Mouse (Mus musculus) adrenal gland (tissue): ENCODE results near the gene Wdr62.

Source experiments
- intact Hi-C: fragments of 180-260 bp; cut with DNase I; formaldehyde crosslinking; loops from one replicate; pipeline ENCODE4 v1.15.1; 2025
- long read RNA-seq, 2 experiments: library from polyadenylated mRNA; unstranded; transcript quantifications; one replicate each; pipeline ENCODE4 v2.0.0; 2020; ENCODE audit warnings: borderline replicate concordance in 1 of 2; ENCODE audit not compliant: insufficient replicate concordance in 1 of 2

Wdr62 gene
- long read RNA-seq, experiment 1 = 0 reads
- long read RNA-seq, experiment 2 = 0 reads

DNA sequence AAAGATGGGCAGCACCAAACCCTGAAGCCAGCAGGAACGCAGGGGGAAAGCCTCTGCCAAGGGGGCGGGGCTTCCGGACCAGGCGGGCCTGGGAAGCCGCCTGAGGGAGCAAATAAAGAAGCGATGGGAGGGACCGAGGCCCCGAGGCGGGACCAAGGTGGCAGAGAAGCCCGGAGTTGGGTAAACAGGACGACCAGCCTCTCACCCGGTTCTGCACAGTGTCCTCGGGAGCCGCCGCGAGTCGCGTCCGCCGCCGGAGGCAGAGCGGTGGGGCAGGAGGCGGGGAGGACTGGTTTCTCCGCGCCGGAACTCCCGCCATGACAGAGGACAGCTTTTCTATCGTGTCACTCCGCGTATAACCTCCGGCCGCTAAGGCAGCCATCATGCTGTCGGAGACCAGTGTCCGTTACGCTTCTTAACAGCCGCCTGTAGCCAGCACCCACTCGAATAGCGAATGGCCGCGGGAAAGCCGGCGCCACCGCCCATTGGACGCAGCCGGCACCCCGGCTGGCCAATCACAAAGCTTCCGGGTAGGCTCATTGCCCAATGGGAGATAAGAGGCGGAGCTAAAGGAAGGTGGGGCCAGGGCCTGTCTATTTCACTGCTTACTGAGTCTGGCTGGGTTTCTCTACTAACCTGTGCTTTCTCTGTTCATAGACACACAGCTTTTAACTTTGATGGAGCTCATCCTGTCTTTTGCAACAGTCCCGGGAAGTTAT, at the start of gene Wdr62, which contains the start of gene Thap8:
Gene Wdr62, minus strand, starts transcription at position 469 of the 719 bp plus-strand sequence.
Gene Thap8, plus strand, starts transcription at position 144 of the 719 bp plus-strand sequence.
- intact Hi-C loops = no loop called here

DNA sequence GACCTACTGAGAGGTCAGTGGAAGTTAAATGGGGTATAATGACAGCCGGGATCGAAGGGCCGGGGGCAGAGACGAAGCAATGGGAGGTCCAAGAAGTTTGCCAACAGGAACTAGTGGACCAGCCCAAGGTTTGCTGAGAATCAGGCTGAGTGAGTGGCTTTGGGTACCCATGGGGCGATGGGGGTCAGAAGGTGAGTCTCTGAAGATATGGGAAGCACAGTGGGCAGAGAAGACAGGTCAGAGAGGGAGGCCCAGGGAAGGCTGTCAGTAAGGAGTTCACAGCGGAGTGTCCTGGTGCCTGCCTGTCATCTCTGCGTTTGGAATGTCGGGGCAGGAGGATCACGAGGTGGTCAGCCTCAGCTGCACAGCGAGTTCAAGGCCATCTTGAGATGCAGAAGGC, 48.2 kb upstream of the Wdr62 start:
- intact Hi-C loops = no loop called here

DNA sequence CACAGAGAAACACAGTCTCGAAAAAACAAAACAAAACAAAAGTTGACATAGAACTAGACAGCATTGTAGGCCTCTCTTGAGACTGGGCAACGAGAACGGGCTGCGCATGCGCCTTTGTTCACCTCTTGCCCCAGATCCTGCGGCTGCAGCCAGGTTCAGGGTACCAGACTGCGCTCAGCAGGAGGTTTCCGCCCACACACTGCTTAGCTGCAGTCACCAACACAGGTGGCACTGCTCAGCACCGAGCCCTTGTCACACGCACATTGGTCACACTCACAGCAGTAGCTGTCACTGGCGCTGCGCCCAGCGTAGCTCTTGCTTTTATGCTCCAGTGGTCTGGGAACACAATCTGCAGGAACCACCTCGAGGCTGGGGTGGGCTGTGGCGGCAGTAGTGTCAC, 46.9 kb upstream of the Wdr62 start:
- intact Hi-C loops = no loop called here

DNA sequence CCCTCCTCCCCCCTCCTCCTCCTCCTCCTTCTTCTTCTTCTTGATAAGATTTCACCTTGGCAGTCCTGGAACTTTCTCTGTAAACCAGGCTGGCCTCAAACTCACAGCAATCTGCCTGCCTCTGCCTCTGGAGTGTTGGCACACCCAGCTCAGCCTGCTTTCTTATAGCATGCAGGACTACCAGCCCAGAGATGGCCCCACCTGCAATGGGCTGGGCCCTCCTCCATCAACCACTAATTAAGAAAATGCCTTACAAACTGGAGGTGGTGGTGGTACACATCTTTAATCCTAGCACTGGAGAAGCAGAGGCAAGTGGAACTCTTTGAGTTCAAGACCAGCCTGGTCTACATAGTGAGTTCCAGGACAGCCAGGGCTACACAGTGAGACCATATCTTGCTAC, 46.2 kb upstream of the Wdr62 start:
- intact Hi-C loops = no loop called here

DNA sequence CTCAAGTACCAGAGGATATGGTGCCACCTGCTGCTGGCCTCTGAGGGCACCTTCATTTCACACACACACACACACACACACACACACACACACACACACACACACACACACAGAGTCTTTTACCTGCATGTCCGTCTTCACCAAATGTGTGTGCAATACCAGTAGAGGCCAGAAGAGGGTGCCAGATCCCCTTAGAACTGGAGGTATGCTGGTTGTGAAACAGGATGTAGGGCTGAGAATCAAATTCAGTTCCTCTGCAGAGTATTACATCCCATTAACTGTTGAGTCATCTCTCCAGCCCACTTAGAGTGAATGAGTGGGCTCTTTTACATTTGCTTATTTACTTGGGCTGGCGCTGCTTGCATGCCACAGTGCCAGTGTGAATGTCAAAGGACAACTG, 45.1 kb upstream of the Wdr62 start:
- intact Hi-C loops = no loop called here

DNA sequence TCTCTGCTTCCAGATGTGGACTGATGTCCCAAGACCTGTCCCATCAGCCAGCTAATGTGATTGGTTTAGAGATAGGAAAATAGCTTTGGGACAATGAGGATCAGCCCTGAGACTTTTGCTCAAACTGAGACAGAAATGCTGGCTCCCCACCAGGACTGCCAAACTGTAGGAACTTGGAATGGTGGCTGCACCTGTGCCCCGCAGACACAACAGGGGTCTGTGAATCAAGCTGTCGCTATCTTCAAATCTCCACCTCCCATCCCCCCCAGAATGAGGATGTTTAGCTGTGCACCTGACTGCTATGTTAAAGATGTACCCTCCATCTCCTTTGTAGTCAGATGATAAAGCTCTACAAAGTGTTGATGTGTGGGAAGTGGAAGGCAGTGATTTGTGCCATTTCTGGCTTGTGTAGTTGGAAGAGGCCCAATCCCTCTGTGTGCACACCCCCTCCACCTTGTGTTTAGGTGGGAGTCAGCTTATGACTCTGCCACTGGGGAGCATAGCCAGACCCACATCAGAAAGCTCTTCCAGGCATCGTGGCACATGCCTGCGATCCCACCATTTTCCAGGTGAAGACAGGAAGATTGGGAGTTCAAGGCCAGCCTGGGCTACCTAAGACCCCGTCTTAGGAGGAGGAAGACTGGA, 44.2 kb upstream of the Wdr62 start:
- intact Hi-C loops = no loop called here

DNA sequence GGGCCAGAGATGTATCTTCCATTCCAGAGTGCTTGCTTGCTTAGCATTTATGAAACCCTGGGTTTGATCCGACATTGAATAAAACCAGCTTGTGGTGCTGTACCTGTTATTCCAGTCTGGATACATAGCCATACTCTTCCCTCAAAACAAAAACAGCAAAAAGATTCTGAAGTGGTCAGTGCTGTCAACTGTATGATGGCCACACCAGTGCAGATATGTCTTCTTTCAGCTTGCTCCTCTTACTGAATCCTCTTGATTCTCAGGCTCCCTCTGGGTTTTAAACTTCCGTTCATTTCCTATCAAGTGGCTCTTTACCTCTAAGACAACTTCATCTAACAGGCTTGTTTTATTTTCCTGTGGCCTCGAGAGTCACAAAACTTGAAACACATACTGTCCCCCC, 43.6 kb upstream of the Wdr62 start, which contains the start of gene Sdhaf1:
Gene Sdhaf1, minus strand, starts transcription at position 101 of the 400 bp plus-strand sequence.
- intact Hi-C loops = no loop called here

DNA sequence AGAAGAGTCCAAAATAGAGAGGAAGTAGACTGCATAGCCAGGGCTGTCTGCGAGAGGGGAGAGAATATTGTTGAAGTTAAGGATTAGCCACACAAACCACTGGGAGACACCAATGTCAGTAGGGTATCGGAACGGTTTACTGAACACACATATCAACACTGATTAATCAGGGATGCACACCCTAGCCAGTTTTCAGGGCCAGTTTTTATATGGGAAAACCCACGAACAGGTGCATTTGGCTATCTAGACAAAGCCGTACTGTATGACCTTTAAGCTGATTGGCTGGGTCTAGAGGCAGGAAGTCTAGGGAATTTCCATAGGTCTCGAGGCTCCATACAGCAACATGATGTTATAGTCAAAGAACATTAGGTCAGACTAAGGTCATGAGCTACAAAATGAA, 42.6 kb upstream of the Wdr62 start:
- intact Hi-C loops = no loop called here

DNA sequence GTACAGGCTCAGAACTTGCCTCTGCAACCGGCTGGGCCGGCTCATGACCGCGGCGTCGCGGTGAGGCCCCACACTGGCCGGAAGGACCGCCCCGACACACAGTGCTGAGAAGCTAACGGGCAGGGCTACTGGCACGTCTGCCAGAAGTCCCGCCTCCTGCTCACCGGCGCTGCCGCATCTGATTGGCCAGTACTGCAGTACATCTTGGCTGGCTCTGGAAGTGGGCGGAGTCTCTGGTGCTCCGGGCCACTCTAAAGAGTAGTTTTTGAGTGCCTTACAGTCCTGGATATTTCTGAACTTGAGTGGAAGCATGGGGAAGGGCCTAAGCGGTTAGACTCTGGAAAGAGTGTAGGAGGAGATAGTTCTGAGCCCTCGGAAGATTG, 42.1 kb upstream of the Wdr62 start:
- intact Hi-C loops = no loop called here

DNA sequence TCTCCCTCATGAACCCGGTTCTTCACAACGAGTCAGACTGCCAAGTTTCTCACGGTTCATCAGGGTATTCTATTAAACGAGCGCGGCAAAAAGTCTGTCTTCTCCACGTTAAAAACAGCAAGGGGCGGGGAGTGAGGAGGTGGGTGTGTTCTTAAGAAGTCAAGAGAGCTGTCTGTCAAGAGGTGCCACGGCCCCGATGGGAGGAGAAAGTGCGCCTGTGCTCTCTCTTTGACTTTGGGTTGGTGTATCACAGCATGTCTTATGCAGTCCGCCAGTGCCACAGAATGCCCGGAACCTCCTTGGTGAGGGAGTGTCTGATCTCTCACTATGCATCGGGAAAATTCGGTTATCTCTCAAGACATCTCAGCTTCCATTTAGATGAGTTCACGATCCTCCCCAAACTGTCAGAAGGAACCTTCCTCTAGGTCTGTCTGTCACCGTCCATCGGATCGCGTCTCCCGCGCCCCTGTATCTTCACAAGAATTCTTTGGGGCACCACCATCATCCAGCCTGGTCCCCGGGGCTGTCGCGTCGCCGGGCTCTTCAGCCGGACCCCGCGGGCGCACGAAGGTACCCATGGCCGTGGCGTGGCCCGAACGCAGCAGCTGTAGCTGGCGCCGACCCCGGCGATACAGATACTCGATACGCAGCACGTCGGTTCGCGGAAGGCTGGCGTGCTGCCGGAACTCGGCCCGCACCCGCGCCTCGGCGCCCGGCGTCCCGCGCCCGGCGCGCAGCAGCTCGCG, 41.5 kb upstream of the Wdr62 start, which contains the start of gene E130208F15Rik:
Gene E130208F15Rik, plus strand, starts transcription at position 202 of the 746 bp plus-strand sequence.
- intact Hi-C loops = no loop called here

DNA sequence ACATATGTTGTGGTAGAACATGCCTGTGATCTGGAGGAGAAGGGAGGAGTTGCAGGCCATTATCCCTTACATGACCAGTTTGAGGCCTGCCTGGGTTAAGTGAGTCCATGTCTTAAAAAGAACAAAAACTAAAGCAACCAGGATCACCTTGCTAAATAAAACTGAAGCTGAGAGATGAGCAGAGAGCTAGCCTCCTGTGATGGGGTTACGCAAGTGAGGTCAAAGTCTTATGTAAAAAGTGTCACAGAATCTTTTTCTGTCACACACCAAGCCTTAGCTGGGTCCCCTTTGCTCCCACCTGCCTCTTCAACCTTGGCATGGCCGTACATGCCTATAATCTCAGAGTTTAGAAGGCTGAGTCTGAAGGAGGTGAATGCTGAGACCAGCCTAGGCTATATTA, 40.7 kb upstream of the Wdr62 start:
- intact Hi-C loops = no loop called here

DNA sequence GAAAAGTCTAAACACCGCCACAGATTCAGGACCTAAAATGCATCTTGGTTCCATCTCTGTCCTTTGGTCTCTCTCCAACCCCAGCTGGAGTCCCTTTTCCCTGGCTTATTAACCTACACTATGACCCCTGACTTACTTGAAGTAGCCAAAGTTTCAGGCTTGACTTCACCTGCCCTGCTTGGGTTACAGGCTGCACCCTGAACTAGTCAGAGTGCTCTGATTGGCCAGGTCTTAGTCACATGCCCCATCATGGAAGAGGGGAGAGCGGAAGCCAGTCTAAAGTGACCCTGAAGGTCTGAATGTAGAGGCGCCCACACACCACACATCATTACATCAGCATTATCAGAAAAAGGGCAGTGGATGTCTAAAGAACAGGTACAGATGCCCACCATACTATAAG, 37.9 kb upstream of the Wdr62 start:
- intact Hi-C loops = no loop called here

DNA sequence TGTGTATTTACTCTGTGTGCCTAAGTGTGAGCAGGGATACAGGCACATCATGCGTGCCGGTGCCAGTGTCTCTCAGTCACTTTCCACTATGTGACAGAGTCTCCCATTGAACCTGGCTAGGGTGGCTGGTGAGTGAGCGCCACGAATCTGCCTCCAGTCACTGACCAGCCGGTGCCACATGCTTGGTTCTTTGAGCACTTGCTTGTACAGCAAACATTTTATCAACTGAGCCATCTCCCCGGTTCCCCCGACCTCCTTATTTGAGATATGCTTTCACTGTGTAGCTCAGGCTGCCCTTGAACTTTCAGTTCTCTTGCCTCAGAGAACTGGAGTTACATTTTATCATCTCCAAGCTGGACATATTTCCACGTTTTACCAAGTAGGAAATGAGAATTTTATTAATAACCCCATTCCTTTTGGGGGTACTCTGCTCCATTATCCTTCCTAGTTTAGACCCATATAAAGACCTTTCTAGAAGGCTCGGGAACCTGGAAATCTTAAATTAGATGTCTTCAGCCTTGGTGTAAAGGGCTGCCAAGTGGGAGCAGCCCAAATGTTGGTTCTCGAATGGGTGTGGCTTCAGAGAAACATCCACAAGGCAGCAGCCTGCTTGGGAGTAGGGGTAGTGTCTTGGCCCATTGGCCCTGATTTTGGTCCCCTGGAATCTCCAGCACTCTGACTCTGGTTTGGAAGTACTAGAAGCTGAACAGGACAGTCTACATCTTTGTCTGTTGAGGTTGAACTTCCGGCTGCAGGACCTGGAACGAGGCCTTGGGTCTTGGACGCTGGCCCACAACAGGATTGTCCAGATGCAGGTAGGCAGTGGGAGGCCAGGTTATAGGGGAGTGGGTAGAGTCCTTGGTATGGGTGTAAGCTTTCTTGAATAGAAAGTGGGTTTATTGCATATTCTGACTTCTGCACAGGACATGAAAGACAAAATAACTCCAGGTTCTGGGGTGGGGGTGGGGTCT, 35.6 kb upstream of the Wdr62 start:
- intact Hi-C loops = no loop called here

DNA sequence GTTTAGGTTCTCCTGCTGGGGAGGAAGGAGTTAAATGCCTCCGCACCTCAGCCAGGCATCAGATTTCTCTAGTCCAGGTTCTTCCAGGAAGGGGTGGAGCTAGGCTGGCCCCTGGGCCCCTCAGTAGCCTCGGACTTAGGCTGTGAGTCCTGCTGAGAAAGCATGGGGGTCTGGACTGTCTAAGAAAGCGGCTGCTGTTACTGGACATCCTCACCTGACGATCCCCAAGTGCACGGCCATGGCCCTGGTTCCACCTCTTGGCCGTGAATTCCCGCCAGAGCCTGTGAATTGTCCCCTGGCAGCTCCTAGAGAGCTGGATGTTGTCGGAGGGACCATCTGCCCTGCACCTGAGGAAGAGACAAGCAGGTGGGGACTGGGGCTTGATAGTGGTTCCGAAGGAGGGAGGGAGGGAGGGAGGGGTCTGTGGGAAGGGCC, 34.5 kb upstream of the Wdr62 start, which contains the start of gene Syne4:
Gene Syne4, plus strand, starts transcription at position 87 of the 435 bp plus-strand sequence.
- intact Hi-C loops = no loop called here

DNA sequence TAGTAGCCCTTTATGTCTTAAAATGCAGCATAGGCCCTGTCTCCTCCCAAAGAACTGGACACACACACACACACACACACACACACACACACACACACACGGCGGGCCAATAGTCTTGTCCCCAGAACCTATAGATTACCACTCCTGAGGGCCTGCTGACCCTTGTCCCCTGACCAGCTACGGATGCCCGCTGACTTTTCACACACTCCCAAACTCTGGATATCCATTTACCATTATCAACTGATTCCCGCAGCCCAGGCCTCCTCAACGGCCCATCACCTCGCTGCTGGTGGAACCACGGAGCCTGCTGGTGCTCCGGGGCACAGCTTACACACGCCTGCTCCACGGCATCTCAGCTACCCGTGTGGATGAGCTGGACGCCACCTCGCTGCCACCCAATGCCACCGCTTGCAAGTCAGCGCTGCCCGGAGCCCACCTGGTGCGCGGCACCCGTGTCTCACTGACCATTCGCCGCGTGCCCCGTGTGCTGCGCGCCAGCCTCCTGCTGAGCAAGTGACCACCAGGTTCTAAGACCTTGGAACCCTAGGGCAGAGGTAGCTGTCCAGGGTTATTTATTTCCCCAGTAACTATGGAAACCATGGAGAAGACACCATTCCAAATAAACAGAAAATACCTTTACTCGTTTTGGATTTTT, 33.6 kb upstream of the Wdr62 start:
- intact Hi-C loops = no loop called here

DNA sequence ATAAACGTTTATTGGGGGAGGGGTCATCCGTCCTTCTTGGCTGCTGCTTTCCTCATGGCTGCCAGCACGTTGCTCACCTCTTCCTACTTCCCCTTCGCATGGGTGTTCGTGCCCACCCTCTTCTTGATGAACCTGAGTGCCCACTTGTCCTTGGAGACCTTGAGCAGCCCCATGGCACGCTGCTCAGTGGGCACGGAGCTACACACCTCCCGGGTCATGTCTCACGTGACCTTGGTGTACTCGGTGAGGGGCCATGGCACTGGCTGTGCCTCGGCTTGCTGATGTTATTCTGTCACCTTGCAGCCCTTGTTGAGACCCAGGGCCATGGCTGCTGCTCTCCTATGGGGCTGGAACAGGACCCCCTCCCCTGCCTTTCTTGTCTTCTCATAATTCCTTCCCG, 29.9 kb upstream of the Wdr62 start:
- intact Hi-C loops = no loop called here

DNA sequence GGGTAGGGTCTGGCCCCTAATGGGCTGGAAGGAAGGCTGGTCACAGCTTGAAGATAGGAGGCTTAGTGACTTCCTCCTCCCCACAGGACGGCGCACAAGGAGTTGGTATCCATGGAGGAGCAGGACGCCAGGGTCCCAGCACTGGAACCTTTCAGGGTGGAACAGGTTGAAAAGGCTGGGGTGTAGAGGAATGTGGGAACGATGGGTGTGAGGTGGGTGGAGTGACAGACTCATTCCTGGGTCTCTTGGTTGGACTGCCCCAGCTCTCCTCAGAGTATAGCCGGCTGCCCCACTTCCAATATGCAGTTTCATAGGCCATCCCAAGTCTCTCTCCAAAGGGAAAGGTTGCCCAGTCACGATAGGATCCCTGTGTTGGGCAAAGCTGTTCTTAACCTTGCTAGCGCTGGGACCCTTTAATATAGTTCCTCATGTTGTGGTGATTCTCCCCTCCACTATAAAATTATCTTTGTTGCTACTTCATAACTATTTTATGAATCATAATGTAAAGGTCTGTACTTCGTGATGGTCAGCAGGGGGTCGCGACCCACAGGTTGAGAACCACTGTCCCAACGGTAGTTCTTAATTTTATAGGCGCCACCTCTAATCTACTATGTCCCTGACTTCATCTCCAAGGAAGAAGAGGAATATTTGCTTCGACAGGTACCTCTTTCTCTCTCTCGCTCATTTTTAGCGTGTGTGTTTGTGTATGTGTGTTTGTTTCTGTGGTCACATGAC, 29.3 kb upstream of the Wdr62 start:
- intact Hi-C loops = no loop called here

DNA sequence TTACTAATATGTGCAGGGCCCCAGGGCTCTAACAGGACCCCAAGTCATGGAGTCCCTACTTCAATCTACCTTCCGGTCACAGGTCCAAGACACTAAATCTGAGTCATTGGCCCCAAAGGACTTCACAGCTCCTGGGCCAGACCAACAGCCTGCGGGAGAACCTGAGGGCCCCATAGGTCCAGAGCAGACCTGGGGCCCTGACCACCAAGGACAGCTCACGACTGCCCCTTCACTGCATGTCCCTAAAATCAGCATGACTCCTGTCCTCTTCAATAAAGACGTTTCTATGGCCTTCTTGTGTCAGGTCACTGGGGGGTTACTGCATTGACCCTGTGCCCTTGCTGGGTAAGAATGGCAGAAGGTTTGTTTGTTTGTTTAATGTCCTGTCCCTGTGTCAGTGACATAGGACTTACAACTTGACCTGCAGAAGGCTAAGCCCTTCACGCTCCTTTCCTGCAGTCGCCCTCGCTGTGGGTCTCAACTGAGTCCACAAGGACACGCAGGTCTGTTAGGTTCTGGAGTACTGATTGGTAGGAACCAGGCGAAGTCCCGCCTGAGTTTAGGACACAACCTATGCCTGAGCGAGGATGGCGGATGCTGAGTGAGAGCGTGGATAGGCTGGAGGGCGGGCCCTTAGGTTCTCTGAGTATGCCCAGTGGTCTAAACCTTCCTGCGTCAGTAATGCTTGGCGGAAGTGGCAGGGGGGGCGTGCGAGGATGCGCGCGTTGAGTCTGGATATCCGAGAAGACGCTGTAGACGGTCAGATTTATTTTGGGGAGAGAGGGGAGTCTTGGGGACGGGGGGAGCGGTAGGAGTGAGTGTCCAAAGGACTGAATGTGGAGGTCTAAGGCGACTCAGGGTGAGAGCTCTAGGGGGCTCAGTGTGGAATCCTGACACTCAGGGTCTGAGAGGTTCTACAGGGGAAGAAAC, 28.1 kb upstream of the Wdr62 start, which contains the start of gene Alkbh6:
Gene Alkbh6, plus strand, starts transcription at position 642 of the 930 bp plus-strand sequence.
- intact Hi-C loops = no loop called here
